ENCODE assay signal across 1 mouse cellular context in the genomic region with DNA sequence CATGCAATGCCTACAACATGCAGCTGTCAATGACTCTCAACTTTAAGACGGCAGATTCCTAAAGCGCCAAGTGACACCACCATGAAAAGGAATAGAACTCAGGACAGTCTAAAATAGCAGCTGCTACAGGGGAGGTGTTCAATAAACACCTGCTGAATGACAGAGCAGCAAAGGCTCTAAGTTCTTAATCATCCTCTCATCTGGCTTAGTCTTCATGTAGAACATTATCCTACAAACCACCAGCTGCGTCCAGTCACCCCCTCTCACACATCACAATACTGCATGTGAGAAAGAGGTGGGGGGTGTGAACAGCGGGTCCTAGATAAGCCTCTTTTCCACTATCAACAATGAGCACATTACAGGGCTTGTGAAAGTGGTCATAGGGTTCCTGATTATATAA.
TF ChIP-seq lines count a peak whose summit lies in the region.

No protein-coding gene starts in this region.

TF ChIP-seq in MEL, 35 proteins besides CTCF, POLR2A, EP300 and RAD21:
- TF ChIP-seq TAL1 (IDR thresholded peaks at IDR 0.05; ENCODE audit: low read length) (peak; percentile 69), GATA1 (IDR thresholded peaks at IDR 0.05; ENCODE audit: low read depth, low read length) (peak; percentile 60), TCF12 (IDR thresholded peaks at IDR 0.05; ENCODE audit: low read depth, low read length) (peak; percentile 84), ETS1 (IDR thresholded peaks at IDR 0.05; ENCODE audit: low read depth, low read length) (peak; percentile 67), BHLHE40 (IDR thresholded peaks at IDR 0.05; ENCODE audit: borderline replicate concordance, low read depth, low read length) (peak; percentile 44; the same call in 1 of the 2 replicates), KAT2A (conservative IDR thresholded peaks at IDR 0.05; ENCODE audit: low read depth, low read length) (no peak), MAX (IDR thresholded peaks at IDR 0.05; ENCODE audit: low read length) (no peak)
